21 mouse cellular contexts compared by ENCODE assay signal in genomic region chr10:104914201-104914600, GRCm38 (mm10).
"Had no signal": no experiment of that assay in that cellular context is flagged by ENCODE, and none has a peak within 500 bp of the region (broad histone marks: within the 10 kb centered on the region; RNA-seq: fewer than 3 reads in every experiment).

No protein-coding gene starts in this region.

- H3K9me3 ChIP-seq: lung, embryonic 15.5 days; midbrain, embryonic 13.5 days; neural tube, embryonic 13.5 days; neural tube, embryonic 15.5 days had no signal

- H3K4me2 ChIP-seq: lung, embryonic 15.5 days; midbrain, embryonic 11.5 days; midbrain, embryonic 13.5 days; neural tube, embryonic 13.5 days; neural tube, embryonic 15.5 days had no signal

- H3K36me3 ChIP-seq: lung, embryonic 15.5 days; midbrain, embryonic 13.5 days; neural tube, embryonic 13.5 days; neural tube, embryonic 15.5 days had no signal

- H3K9ac ChIP-seq: liver, postnatal 0 days; lung, embryonic 15.5 days; midbrain, embryonic 13.5 days; neural tube, embryonic 13.5 days; neural tube, embryonic 15.5 days had no signal

- DNase-seq: liver, postnatal 0 days; lung, adult 2 months; lung, postnatal 14 days; lung, postnatal 36 days; retina, postnatal 1 day; right cerebral cortex, adult 18-20 months; right cerebral cortex, postnatal 25 days; right cerebral cortex, postnatal 4 days; spleen, adult 18-20 months; thymus, adult 18-20 months; thymus, postnatal 14 days; thymus, postnatal 36 days had no signal

- ATAC-seq: liver, postnatal 0 days; lung, postnatal 0 days; midbrain, embryonic 13.5 days had no signal

- H3K27me3 ChIP-seq: lung, embryonic 15.5 days; megakaryocyte, embryonic 14.5 days; midbrain, embryonic 13.5 days; neural tube, embryonic 13.5 days; neural tube, embryonic 15.5 days had no signal

- H3K4me3 ChIP-seq: lung, embryonic 15.5 days; megakaryocyte, embryonic 14.5 days; midbrain, embryonic 13.5 days; myocyte; neural tube, embryonic 13.5 days; neural tube, embryonic 15.5 days had no signal

- H3K27ac ChIP-seq: lung, embryonic 15.5 days; macrophage; midbrain, embryonic 13.5 days; neural tube, embryonic 13.5 days; neural tube, embryonic 15.5 days had no signal

- H3K4me1 ChIP-seq: lung, embryonic 15.5 days; megakaryocyte, embryonic 14.5 days; midbrain, embryonic 13.5 days; neural tube, embryonic 13.5 days; neural tube, embryonic 15.5 days had no signal
